Mouse (Mus musculus) cerebellum, adult 18-20 months (tissue): ENCODE results near the gene Rtn4r.

Source experiments
- DNase-seq, 2 experiments: peaks; one replicate each; pipeline ENCODE4 v3.0.0; 2021

The Rtn4r gene

GRCm38 (mm10) chr16:18197881-18198280, 70.4 kb downstream of the Rtn4r start:
- no peak for DNase-seq

GRCm38 (mm10) chr16:18198365-18199098, 71.1 kb downstream of the Rtn4r start:
- DNase-seq: no peak

- DNase-seq: no peak
Measured at GRCm38 (mm10) chr16:18200062-18200461, 72.6 kb downstream of the Rtn4r start.

- DNase-seq: no peak
Measured at GRCm38 (mm10) chr16:18201620-18202019, 74.2 kb downstream of the Rtn4r start.
